Mouse (Mus musculus): ENCODE data around the gene Usp26.

- TF ChIP-seq POLR2A (IDR thresholded peaks at IDR 0.05; ENCODE audit: insufficient read depth, low read depth, low read length) (no peak), CTCF (IDR thresholded peaks at IDR 0.05; ENCODE audit: insufficient read depth, low read depth, low read length) (no peak)
Measured at GRCm38 (mm10) chrX:51712996-51713395, 88.0 kb downstream of the Usp26 start.
